Mouse (Mus musculus) WW6 (cell line): ENCODE data around the gene Nfib.

Source experiments
- DNase-seq: peaks from one replicate; pipeline ENCODE4 v3.0.0-alpha.2; 2013; ENCODE audit warnings: low read depth, low spot score

The Nfib gene

DNA sequence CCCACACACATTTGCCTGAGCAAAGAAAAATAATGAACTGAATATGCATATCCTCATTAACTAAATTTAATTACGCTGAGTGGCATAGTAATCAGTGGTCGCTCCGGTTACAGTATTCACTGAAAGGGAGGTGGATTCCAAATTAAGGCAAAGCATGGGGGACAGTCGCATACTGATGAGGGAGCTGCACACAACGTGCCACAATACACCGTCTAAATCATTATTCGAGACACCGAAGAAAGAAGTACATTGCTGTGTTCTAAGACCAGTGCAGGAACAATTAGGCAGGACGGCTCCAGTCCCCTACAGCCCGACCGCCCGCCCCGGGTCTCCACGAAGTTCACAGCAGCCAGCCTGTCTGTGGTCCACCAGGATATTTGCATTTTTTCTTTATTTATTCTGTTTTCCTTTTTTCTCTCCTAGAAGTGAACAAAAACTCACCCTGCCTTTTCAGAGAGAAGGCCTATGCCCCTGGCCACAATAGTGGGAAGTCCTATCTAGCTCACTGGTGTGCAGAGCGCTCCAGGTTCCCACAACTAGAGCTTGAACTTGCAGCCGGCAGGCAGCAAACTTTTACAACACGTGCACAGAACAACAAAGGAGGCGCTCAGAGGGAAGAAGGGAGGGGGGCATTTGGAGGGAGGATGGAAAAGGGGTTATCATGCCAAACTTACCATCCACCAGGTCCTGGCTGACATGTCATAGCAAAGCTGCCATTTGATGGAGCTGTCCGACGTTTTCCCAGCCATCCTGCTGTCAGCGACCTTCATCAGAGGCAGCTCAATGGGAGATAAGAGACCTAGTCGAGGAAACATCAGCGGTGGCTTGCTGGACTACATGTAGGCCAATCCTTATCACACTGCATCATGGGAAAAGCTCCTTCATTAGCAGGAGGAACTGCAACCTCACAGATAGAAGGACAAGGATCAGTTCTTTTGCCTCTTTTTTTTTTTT, at the start of gene Nfib:
Gene Nfib, minus strand, starts transcription at position 910 of the 954 bp plus-strand sequence.
- DNase-seq, result no peak

DNA sequence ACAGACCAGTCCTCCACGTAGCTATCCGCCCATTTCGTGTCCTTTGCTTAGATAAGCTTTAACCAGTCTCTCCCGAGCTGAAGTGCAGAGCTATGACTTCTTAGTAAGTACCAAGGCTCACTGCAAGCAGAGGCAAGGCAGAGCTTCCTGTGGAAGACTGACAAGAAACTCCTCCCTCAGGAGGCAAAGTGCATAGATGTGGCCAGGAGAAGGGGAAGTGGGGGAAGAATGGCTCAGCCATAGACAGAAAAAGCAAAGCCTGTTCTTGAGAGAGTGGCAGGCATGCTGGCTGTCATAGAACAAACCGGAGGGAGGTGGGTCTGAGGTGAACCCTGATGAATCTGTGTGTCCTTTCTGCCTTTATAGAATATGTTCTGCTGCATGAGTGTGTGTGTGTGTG, 30.2 kb upstream of the Nfib start:
- no peak for DNase-seq

DNA sequence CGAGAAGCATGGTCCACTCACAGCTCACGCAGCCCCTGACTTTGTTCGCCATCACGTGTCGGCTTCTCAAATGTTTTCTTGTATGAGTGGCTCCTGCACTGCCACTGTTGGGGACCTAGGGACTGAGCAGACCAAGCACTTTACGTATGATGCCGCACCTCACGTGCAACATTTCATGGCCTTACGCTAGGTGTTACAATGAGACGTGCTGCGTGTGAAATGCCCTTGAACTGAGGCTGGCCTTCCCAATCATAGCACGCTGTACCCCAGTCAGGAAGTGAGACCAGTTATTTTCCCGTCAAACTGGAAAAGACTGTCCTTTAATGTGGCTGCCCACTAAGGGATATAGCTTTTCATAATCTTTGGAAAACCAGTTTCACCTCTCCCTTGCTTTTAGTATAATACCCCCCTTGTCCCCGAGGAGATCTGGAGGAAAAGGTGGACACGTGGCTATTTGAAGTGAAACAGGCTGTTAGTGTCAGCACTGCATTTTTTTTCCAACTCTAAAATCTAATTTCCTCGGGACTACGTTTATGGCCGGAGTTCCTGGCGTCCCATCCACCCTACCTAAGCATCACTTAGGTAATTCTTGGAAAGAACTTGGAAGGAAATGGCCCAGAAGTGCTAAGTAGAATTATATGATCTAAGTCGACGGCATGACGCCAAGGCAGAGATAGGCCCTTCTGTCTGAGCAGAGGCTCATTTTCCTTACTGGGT, 29.4 kb upstream of the Nfib start:
- no peak for DNase-seq

DNA sequence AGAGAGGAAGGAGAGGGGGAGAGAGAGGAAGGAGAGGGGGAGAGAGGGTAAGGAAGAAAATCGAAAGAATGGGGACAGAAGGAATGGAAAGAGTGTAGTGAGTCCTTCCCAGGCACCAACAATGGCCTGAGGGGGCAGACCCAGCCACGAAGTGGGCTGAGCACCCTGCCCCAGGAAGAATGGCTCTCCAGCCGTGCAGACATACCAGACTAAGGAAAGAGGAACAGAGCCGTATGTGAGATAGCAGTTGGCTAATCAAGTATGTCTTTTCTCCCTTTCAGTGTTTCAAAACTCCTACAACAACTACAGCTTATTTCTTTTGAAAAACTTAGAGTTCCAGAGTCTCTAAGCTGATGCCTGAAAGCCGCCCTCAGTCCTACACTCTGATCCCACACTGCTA, 28.8 kb upstream of the Nfib start:
- DNase-seq, result no peak

DNA sequence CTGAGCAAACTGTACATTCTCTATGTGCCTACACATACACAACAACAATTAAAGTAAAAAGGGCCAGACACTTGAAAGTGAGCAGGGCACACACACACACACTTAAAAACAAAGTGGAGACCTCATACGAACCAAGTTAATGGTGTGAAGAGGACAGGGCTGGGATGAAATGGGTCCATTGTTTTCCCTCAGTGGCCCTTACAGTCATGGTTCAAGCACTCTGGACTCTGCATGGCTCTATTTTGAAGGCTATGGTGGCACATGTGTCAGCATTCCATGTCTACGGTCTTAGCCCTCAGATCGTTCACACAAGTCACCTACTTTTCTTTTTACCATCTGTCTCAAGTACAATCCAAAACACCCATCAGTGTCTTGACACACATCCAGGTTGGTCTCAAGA, 28.1 kb upstream of the Nfib start:
- no peak for DNase-seq

DNA sequence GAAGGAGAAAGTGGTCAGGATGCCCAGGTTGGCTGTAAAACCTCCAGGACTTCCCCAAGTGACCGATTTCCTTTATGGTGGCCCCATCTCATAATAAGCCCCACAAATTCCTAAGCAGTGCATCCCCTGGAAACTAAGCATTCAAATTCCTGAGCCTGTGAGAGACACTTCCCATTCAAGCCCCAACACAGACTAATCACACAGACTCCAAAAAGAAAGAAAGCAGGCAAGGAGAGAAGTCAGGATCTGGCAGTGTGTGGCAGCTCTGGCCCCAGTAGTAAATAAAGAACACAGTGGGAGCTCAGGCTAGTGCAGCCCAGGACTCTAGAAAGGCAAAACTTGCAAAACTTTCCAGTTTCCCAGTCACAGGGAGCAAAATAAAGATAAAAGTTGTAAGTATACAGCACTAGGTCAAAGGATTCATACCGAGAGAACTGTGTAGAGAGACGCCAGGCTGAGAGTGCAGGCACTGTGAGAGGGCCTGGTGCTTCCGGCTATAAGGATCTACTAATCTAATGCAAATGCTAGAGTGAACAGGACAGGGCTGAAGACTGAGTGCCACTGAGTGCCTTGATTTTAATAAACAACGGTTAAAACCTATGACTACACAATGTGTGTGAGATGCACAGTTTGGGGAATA, 24.8 kb upstream of the Nfib start:
- DNase-seq, result no peak

DNA sequence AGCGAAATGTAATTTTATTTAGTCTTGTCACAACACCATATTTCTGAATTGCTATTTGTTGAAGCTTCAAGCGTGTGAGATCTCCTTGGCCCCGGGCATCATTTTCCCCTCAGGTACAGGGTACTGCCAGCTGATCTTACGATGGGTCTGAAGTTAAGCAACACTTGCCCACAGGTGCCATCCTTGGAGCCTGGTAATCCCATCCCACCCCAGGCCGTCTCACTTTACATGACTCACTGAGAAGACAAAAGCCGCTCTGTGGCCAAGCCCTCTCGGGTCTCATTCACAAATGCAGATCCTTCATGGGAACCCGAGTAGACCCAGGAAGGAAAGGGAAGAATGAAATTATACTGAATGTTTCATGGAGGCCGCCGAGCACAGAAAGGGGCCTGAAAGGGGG, 18.5 kb upstream of the Nfib start:
- no peak for DNase-seq

DNA sequence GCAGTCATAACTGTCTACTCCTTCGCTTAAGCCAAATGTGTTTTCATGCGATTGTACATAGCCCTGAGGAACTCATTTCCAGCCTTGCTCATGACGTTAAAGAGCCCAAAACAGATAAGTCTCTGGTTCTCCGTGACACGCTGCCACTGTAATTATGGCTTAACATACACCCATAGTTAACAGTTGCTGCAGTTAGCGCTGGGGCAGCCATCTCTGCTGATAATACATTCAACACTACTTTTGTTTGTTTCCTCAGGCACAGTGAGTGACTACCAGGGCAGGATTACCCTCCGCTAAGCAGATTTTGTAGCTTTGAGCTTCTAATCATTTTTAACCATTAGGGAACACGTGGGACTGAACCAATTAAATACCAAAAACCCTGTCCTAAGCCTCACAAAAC, 17.5 kb upstream of the Nfib start:
- DNase-seq, result no peak

DNA sequence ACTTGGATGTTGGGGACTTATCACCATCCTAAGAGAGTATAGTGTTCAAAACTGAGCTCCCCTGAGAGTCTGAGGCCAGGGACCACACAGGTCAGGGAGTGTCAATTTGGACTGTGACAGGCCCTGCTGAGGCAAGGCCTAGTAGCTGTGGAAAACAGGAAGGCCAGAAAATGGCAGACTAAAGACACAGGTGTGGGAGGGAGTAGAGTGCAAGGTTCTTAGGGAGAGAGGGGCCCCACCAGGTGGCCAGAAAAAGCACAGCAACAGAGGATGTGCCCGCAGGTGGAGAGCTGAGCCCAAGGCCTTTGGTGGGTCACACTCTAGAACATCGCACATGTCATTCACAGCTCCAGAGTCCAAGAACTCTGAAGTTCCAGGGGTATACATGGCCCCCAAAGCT, 10.3 kb upstream of the Nfib start:
- no peak for DNase-seq

DNA sequence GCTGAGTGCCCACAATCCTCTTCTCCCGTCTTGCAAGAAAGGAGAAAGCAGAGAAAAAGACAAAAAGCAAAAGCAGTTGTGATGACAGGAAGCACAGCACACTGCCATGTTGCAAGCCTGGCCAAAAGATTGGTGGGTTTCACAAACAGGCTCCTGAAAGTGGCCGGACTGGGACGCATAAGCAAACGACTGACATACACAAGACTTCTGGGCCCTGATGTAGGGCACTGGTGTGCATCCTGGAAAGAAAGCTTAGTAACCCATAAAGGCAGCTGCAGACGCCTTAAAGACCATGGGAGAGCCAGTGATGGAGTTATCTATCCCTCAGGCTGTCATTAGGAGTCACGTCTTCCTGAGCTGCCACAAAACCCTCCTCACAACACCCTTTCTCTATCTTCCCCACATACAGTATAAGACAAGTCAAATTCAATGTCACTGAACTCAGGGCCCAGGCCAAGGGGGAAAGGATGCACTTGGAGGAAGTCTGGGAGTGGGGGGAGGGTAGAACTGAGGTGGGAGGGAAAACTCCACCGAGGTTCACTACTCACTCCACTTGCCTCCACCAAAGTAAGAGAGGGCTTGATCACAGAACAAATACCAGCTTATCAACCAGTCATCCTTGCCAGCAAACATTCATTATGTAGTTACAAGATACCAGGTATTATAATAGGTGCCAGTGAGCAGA, 6.2 kb upstream of the Nfib start:
- no peak for DNase-seq

DNA sequence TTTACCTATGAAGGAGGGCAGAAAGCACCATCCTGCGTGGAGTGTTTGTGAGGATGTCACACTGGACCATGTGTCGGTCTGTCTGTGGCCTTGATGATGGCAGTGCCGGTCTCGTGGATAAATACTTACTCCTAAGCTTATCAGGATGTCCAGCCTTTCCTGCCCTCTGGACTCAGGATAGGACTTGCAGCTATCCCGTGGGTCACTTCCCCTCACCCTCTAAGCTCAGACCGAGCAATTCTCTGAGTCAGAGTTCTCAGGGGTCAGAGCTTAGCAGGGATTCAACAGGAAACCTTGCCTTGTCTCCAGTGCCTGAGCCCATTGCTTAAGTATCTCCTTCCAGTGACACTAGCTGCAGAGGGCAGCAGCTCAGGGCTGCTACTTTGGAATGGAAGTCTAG, 4.1 kb upstream of the Nfib start:
- DNase-seq, result no peak

DNA sequence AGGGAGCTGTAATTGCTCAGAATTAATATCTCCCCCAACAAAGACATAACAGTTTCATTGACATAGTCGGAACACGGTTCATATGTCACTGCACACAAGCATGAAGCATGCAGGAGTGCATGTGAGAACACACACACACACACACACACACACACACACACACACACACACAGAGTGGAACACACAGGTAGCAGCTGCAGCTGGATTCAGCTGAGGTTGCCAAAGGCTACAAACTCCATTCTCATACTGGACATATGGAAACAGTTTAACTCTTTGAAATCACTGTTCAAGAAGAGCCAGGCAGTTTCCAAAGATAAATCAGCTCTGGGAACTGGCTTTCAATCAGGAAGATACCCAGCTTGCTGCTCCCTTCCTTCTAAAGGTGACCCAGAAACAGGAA, 462 bp upstream of the Nfib start:
- no peak for DNase-seq

DNA sequence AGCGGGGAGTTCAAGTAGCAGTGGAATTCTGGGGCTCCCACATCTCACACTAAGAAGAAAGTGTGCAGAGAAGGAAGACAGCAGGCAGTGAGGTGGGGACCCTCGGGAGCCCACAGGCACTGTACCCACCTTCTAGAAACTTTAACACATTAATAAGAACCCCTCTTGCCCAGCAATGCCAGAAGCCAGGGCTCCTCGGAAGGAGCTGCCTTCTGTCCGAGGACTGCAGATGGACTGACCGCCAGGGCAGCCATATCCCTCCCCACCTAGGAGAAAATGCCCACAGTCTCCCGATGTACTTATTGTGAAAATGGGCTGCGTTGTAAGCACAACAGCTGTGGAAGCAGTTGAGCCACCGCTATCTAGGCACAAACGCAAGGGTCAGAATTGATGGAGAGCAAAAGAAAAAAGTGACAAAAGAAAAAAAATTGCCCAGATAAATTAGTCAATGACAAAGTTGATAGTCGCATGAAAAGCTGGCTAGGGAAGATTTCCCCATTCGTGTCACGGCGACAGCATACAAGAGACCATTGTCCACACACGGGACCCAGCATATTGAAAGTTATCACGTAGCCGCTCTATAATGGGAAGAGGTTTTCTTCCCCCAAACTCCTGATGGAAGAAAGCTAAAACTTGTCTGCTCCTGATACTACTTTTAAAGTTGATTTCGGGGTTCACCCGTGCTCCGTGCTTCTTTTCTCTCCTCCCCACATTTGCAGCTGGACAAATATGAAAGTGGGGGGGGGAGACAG, 1.3 kb downstream of the Nfib start:
- no peak for DNase-seq

DNA sequence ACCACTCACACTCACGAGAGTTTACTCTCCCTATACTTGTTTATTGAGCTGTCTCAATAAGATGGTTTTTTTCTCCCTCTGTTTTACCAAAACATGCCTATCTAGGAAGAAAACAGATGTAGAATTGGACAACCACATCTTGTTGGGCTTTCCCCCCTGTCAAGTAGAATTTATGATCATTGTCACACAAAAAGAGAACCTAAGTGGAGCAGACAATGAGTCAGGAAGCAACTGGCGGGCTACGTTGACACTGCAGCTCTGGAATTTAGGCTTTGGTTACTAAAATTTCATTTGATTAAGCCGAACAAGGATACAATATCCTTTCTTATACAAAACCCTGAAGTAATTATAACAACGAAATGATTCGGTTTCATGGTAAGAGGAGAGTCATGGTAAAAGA, 2.7 kb downstream of the Nfib start:
- DNase-seq, result no peak

DNA sequence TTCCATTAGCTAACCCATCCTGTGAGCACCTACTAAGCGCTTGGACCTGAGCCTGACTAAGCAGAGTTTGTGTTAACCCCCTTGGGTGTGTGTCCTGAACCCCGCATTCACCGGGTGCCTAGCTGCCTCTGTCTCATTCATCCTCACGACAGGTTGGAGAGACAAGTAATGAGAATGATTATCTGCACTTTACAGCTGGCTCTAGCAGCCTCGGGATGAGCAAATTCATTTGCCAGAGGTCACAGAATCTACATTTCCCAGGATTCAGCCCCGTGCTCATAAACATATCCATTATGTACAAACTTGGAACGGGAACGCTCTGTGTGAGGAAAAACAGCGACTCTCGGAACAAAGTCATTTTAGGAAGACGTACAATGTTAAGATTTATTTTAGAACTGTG, 6.0 kb downstream of the Nfib start:
- DNase-seq, result no peak

DNA sequence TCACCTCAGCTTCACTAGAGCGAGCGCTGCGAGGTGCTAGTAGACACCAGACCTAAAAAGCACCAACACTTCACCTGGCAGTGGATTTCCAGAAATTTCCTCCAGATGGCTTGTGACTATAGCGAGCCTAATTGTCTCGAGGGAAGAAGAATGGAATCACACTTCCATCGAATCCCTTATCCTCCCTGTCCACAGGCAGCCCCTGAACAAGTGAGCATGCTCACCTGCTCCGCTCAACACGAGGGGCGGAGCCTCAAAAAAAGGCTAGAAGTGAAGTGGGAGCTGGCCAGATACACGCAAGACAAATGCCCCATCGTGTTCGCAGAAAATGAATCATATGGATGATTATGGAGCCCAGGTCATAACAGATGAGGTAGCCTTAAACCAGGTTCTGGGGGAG, 6.9 kb downstream of the Nfib start:
- DNase-seq, result no peak

DNA sequence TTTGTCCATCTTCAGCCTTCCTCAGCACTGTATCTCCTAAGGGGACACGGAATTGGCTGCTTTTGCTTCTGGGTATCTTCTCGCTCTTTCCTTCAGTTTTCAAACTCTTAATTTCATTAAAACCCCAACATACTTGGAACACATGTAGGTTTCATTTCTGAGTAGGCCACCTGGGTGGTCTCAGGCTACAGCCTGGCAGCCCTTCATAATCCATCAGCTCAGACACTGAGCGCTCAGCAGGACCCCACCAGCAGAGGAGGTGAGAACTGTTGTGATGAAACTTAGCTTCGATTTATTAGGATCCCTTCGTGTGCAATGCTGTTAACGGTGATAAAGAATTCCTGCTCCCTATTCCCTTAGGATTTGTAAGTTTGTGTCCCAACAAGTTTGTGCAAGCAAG, 8.4 kb downstream of the Nfib start:
- DNase-seq, result no peak

DNA sequence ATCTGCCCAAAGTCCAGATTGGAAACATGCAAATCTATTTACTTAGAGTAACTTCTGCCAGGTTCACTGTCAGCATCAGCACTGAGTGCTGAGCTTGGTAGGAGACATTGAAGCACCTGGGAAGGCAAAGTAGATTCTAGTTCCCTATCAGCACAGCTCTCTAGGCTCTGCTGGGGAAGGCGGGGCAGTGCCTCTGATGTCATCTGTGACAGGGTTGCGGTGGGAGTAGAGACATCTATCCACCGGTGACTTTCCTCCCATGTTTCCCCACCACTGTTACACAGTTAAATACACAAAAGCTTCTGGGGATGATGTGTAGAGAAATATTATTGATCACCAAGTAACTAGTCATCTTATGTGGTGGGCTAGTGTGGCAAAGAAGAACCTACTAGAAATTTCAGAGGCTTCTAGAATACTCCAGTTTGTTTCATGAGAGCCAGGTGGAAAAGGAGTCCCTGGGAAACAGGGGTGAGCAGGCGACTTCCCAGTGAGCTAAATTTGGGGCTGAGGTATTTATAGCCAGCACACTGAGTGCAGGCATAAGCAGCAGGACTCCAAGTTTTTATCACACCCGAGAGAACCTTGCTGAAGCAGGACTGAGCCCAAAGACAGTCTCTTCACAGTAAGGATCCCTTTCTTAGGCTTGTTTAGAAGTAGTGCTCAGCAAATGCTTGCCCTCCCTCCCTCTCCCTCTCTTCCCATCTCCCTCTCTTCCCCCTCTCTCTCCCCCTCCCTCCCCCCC, 9.6 kb downstream of the Nfib start:
- no peak for DNase-seq

DNA sequence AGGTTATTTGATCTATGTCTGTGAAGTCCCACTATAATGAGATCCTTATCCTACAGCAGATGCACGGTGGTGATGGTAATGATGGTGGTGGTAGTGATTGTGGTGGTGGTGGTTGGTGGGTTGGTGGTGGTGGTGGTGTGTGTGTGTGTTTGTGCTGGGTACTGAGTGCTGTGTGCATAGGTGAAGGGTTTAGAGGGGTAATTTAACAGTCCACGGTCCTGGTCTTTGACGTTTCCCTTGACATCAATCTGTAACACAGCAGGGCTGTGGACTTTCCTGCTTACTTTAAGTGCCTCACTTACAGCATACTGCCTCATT, 13.6 kb downstream of the Nfib start:
- DNase-seq, result no peak

DNA sequence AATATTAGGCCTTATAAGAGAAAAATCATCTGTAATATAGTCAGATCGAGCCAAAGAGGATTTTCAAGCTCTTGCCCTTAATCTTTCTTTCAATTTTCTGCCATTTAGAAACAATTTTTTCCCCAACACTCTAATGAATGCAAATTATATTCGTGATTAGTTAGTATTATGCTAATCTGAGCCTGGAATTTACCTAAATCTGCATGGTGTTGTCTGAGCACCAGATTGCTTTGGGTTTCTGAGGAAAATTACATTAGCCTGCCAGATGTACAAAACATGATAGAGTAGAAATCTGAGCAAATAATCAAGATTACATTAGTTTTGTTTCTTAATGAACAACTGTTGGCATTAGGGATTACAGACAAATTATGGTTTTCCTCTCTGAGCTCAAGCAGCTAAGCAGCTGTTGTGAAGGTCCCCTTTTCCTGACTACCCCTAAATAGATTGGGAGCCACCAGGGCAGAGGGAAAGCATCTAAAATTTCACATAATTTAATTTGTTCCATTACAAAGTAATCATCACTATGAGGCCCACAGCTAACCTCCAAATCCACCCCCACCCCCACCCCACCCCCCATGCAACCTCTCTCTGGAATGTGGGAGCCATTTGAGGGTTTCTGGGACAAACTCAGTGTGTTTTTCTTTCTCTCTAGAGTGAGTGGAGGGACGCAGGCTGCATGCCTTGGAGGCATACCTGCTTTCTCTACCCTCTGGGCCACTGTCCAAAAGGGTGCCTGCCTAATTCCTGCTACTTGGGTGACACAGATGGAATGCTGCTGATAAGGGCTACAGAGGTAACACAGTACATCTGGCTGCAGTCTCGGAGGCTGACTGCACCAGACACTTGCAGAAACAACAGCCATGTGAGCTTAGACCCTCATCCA, 14.2 kb downstream of the Nfib start:
- no peak for DNase-seq
